Mouse (Mus musculus) neural tube, embryonic 11.5 days (tissue): ENCODE data around the gene Cd86. TPM values are rescaled to one million over a fixed set of nuclear protein-coding genes. Genes with fewer than 3 reads are reported as not detected.

Experiments
- ATAC-seq: fragments of 200-750 bp; cut with Nextera tagmentation; 2 replicates; pipeline ENCODE4 v1.8.0; 2017; ENCODE audit warnings: moderate number of reproducible peaks, mild to moderate bottlenecking, moderate TSS enrichment, moderate library complexity; ENCODE audit not compliant: insufficient read depth, low FRiP score, low TSS enrichment
- DNase-seq: peaks from one replicate; pipeline ENCODE4 v3.0.0-alpha.2; 2015; ENCODE audit warnings: low spot score
- H3K27ac ChIP-seq: fragments of 300-500 bp; sonication (generic); 2 replicates; pipeline ENCODE4 v1.5.1; 2014; ENCODE audit warnings: low read depth, mild to moderate bottlenecking, low read length
- H3K27me3 ChIP-seq: fragments of 300-500 bp; sonication (generic); 2 replicates; pipeline ENCODE4 v1.6.1; 2014; ENCODE audit warnings: mild to moderate bottlenecking, low read length, mixed read lengths; ENCODE audit not compliant: control insufficient read depth, insufficient read depth
- H3K36me3 ChIP-seq: fragments of 300-500 bp; sonication (generic); 2 replicates; pipeline ENCODE4 v1.6.1; 2014; ENCODE audit warnings: mild to moderate bottlenecking, low read length, moderate library complexity, mixed read lengths; ENCODE audit not compliant: control insufficient read depth, insufficient read depth
- H3K4me1 ChIP-seq: fragments of 300-500 bp; sonication (generic); 2 replicates; pipeline ENCODE4 v1.6.1; 2014; ENCODE audit warnings: low read length, mixed read lengths; ENCODE audit not compliant: control insufficient read depth, insufficient read depth
- H3K4me2 ChIP-seq: fragments of 300-500 bp; sonication (generic); 2 replicates; pipeline ENCODE4 v1.6.1; 2014; ENCODE audit warnings: low read depth, mild to moderate bottlenecking, moderate library complexity
- H3K4me3 ChIP-seq: fragments of 300-500 bp; sonication (generic); 2 replicates; pipeline ENCODE4 v1.5.1; 2014; ENCODE audit warnings: low read depth, low read length
- H3K9ac ChIP-seq: fragments of 300-500 bp; sonication (generic); 2 replicates; pipeline ENCODE4 v1.6.1; 2014; ENCODE audit warnings: mild to moderate bottlenecking, low read length
- H3K9me3 ChIP-seq: fragments of 300-500 bp; sonication (generic); 2 replicates; pipeline ENCODE4 v1.6.1; 2016; ENCODE audit warnings: low read length; ENCODE audit not compliant: control insufficient read depth
- WGBS: fragments of 180-500 bp; shearing (Covaris S2); extraction: QIAGEN DNeasy Blood & Tissue Kit; methylation state at CpG from one replicate; pipeline ENCODE4 v1.1.7; 2014; 5-methylcytosine and 5-hydroxymethylcytosine counted together
- polyA plus RNA-seq: library from polyadenylated mRNA; unstranded; fragments of >200 nt; fragmentation: Nextera tagmentation; extraction: Ambion mirVana; gene quantifications from 2 replicates; pipeline ENCODE4 v1.2.1, GENCODE M21; 2014

Cd86 gene
- polyA plus RNA-seq, 1 experiment from 2014 or later, result 0.78 TPM

DNA sequence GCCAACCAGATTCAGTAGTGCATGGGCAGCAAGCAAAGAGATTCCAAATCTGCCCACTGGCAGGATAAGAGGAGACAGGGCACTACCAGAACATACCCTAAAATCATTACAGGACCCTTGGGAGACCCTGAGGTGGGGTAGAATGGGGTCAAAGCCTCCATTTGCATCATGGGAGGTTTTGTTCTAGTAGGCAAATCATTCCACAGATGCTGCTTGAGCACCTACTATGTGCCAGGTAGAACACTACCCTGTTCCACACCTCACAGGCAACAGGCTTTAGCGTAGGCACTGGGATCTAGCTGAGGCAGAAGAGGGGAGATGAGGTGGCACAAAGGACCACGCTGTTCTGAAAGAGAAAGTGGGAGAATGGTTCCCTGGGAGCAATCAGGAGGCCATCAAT, 31.5 kb downstream of the Cd86 start:
- Histone ChIP-seq H3K27ac (no peak overlapping the region), H3K4me3 (no peak overlapping the region), H3K4me2 (no peak overlapping the region), H3K9me3 (no peaks in the 10 kb centered on the region), H3K9ac (no peak overlapping the region), H3K4me1 (no peaks in the 10 kb centered on the region), H3K36me3 (no peaks in the 10 kb centered on the region), H3K27me3 (no peaks in the 10 kb centered on the region)
- ATAC-seq (no peak), DNase-seq (no peak)
- WGBS, result 92% methylated on average over 2 of the region's 2 CpGs

DNA sequence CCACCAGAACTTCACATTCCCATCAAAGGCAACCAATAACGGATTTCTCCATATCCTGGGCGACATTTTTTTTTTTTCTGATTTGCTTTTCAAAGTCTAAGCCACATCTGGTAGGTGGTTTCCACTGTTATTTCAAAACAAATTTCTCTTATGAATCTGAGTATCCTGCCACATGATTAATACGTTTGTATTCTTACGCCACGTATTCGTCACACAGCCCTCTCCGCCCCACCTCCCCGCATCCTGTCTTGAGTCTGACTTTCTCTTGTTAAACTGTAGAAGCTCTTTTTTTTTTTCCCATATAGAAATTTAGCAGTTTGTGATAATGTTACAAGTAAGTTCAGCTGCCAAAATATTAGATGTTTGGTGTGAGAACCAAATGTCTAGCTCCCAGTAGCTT, 33.7 kb downstream of the Cd86 start:
- H3K27me3 ChIP-seq, result no peaks in the 10 kb centered on the region
- no peak for DNase-seq
- no peaks in the 10 kb centered on the region for H3K36me3 ChIP-seq
- no peaks in the 10 kb centered on the region for H3K9me3 ChIP-seq
- no peak overlapping the region for H3K4me3 ChIP-seq
- H3K4me2 ChIP-seq, result no peak overlapping the region
- no peak overlapping the region for H3K9ac ChIP-seq
- H3K27ac ChIP-seq, result no peak overlapping the region
- H3K4me1 ChIP-seq, result no peaks in the 10 kb centered on the region
- ATAC-seq, result no peak
- WGBS, result 93% methylated on average over 8 of the region's 8 CpGs

DNA sequence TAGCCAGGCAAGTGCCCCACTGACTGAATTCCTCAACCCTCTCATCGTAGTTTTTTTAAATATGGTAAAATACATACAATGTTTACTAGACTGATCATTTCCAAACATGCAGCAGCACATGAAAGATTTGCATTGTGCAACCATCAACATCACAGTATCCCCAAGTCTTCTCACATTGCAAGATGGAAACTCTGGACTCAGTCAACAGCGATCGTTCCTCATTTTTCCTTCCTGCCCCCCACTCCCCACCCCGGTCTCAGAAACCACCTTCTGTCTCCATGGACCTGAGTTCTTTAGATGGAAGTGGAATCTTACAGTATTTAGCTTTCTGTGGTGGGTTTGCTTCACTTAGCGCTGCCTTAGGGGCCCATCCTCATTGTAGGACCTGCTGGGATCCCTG, 34.3 kb downstream of the Cd86 start:
- DNase-seq, result no peak
- Histone ChIP-seq H3K9ac (no peak overlapping the region), H3K27me3 (no peaks in the 10 kb centered on the region), H3K36me3 (no peaks in the 10 kb centered on the region), H3K4me1 (no peaks in the 10 kb centered on the region), H3K4me2 (no peak overlapping the region), H3K9me3 (no peaks in the 10 kb centered on the region), H3K27ac (no peak overlapping the region), H3K4me3 (no peak overlapping the region)
- no peak for ATAC-seq
- 90% methylated on average over 5 of the region's 5 CpGs for WGBS

DNA sequence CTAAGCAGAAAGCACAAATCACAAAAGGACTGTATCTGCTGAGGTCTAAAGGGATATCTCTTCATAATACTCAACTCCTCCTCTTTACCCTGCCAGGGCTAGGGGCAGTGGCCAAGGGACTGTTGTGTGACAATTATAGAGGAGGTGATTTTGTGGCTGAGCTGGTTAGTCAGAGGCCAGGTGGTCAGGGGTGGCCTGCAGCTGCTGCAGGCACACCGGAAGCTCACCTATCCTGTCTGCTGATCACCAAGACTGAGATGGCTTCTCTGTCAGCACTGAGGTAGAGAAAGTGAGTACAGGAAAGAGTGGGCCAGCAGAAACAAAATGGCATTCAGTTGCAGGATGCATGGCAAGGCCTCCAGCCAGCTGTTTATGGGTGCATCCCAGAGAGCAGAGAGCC, 38.1 kb downstream of the Cd86 start:
- Histone ChIP-seq H3K27me3 (no peaks in the 10 kb centered on the region), H3K9ac (no peak overlapping the region), H3K27ac (no peak overlapping the region), H3K4me3 (no peak overlapping the region), H3K36me3 (no peaks in the 10 kb centered on the region), H3K4me2 (no peak overlapping the region), H3K9me3 (no peaks in the 10 kb centered on the region), H3K4me1 (no peaks in the 10 kb centered on the region)
- DNase-seq (no peak), ATAC-seq (no peak)
- WGBS, result 100% methylated on average over 1 of the region's 1 CpGs

DNA sequence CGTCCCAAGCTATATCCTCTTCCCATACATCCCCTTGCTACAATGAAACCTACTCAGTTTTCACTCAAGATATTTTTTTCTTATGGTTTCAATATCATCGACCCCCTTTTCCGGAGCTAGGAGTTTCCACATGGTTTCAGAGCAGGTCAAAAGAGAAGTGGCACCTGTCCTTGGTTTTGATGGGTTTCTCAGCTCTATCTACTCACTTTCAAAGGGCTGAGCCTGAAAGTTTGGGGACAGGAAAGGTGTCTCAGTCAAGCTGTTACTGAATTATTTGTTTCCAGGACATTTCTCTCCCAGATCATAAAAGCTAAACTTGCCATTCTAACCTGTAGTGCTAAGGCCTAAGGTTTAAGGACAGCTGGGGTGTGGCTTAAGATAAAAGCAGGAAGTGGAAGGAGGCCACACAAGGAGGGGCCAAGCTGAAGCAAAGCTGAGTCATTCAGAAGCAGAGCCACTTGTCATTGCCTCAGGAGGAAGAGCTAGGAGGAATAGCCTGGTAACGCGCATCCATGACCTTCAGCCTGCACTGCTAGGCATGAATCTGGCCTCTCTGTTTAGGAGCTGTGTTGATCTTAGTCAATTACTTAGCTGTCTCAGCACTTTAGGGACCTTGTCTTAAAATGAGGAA, 39.2 kb downstream of the Cd86 start:
- H3K9me3 ChIP-seq, result no peaks in the 10 kb centered on the region

DNA sequence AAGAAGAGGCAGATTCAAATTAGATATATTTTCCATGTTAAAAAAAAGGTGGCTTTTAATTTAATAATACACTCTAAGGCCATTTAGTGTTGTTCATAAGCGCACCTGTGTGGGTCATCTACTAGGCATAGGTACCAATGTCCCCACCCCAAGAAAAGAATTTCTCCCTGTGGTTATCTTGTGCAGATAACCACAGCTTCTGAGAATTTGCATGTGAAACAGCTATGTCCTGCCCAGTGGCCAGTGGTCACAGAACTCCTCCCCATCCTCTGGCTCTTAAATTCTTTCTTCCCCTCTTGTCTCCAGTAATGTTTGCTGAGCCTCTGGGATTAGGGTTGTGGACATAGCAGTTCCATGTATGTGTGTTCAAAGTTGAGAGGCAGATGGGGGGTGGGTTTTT, 40.0 kb downstream of the Cd86 start:
- Histone ChIP-seq H3K27me3 (no peaks in the 10 kb centered on the region), H3K4me1 (no peaks in the 10 kb centered on the region), H3K9ac (no peak overlapping the region), H3K4me3 (no peak overlapping the region), H3K36me3 (no peaks in the 10 kb centered on the region), H3K27ac (no peak overlapping the region), H3K4me2 (no peak overlapping the region), H3K9me3 (no peaks in the 10 kb centered on the region)
- ATAC-seq (no peak), DNase-seq (no peak)
- 97% methylated on average over 1 of the region's 1 CpGs for WGBS

More for the DNA sequence above, 39.2 kb downstream of the Cd86 start:
- H3K4me3 ChIP-seq, result no peak overlapping the region
- no peaks in the 10 kb centered on the region for H3K27me3 ChIP-seq
- H3K4me2 ChIP-seq, result no peak overlapping the region
- H3K36me3 ChIP-seq, result no peaks in the 10 kb centered on the region
- ATAC-seq, result no peak
- DNase-seq, result no peak
- H3K4me1 ChIP-seq, result no peaks in the 10 kb centered on the region
- H3K9ac ChIP-seq, result no peak overlapping the region
- no peak overlapping the region for H3K27ac ChIP-seq
- WGBS, result 89% methylated on average over 5 of the region's 5 CpGs

DNA sequence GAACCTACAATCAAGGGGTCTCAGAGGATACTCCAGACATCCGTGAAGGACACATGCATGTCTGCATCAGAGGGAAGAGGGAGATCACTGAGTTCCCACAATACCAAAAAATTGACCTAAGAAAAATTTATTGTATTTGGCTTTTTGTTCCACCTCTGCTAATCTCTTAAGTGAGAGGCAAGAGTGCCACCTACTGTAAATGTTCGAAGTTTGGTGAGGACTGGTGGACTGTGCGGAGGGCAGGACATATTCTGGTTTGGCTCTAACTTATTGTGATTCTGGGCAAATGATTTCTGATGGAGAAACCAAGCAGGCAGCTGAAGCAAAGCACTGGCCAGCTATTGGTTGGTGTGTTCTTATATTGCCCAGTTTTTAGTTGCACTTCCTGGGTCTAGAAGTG, 43.6 kb downstream of the Cd86 start:
- no peaks in the 10 kb centered on the region for H3K4me1 ChIP-seq
- ATAC-seq, result no peak
- H3K27ac ChIP-seq, result no peak overlapping the region
- H3K4me3 ChIP-seq, result no peak overlapping the region
- H3K4me2 ChIP-seq, result no peak overlapping the region
- H3K27me3 ChIP-seq, result no peaks in the 10 kb centered on the region
- H3K9ac ChIP-seq, result no peak overlapping the region
- H3K36me3 ChIP-seq, result no peaks in the 10 kb centered on the region
- H3K9me3 ChIP-seq, result no peaks in the 10 kb centered on the region
- 86% methylated on average over 3 of the region's 3 CpGs for WGBS
- no peak for DNase-seq

DNA sequence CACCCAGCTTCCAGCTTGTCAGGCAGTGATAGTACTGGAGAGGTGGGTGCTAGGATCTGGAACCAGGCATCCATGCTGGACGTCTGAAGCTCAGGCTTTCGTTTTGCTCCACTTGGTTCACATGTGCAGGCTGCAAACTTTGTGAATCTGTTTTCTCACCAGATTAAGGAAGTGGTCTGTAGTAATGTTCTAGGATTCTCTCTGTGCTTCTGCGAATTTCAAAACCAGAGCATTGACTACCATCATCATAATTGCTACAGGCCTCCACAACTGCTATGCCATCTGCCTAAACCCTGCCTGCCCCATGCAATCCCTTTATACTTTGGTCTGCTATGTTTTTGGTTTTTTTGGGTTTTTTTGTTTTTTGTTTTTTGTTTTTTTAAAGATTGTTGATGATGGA, 44.8 kb downstream of the Cd86 start:
- Histone ChIP-seq H3K9me3 (no peaks in the 10 kb centered on the region), H3K4me1 (no peaks in the 10 kb centered on the region), H3K4me3 (no peak overlapping the region), H3K4me2 (no peak overlapping the region), H3K27ac (no peak overlapping the region), H3K36me3 (no peaks in the 10 kb centered on the region), H3K27me3 (no peaks in the 10 kb centered on the region), H3K9ac (no peak overlapping the region)
- DNase-seq, result no peak
- ATAC-seq, result no peak
- WGBS, result 76% methylated on average over 3 of the region's 3 CpGs

DNA sequence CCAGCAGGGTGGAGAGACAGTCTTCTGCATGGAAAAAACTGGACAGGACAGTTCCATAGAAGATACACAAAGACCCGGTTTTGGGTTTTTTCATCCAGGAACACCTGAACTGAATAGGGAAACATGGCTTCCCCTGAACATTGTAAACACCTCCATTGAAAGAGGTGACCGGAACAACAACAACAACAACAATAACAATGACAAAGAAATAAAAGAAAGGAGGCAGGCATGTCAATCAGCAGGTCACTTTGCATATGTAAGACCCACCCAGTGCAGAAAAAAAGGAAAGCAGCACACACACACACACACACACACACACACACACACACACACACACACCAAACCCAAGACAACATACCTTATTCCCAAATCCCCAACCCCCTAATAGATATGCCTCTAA, 52.2 kb downstream of the Cd86 start:
- WGBS, result 85% methylated on average over 2 of the region's 2 CpGs
- H3K9me3 ChIP-seq, result no peaks in the 10 kb centered on the region
- H3K9ac ChIP-seq, result no peak overlapping the region
- no peak overlapping the region for H3K4me3 ChIP-seq
- DNase-seq (no peak), ATAC-seq (no peak)
- no peak overlapping the region for H3K27ac ChIP-seq
- H3K36me3 ChIP-seq, result no peaks in the 10 kb centered on the region
- H3K4me1 ChIP-seq, result no peaks in the 10 kb centered on the region
- H3K27me3 ChIP-seq, result no peaks in the 10 kb centered on the region
- H3K4me2 ChIP-seq, result no peak overlapping the region
